Mouse (Mus musculus): ENCODE results near the gene Slit3. TPM values are rescaled to one million over a fixed set of nuclear protein-coding genes. Genes with fewer than 3 reads are reported as not detected.

Slit3 gene
- total RNA-seq, 4 experiments from 2014 or later: 40.6 to 73.5 (median 56.6) TPM

- peak; percentile 34 for DNase-seq
Observed at GRCm38 (mm10) chr11:35198537-35199088, 77.6 kb downstream of the Slit3 start.

- DNase-seq: no peak
Observed at GRCm38 (mm10) chr11:35202332-35202731, 81.3 kb downstream of the Slit3 start.

GRCm38 (mm10) chr11:35203673-35204072 lies 82.6 kb downstream of the Slit3 start:
- no peak for DNase-seq

- no peak for DNase-seq
Observed at GRCm38 (mm10) chr11:35204084-35204483, 83.1 kb downstream of the Slit3 start.

GRCm38 (mm10) chr11:35210728-35211682 lies 90.0 kb downstream of the Slit3 start:
- no peak for DNase-seq

- DNase-seq: no peak
Observed at GRCm38 (mm10) chr11:35224025-35224424, 103.0 kb downstream of the Slit3 start.

GRCm38 (mm10) chr11:35231361-35232090 lies 110.5 kb downstream of the Slit3 start:
- DNase-seq: peak; percentile 27

- DNase-seq: peak; percentile 17
Observed at GRCm38 (mm10) chr11:35232321-35232720, 111.3 kb downstream of the Slit3 start.

GRCm38 (mm10) chr11:35241379-35241778 lies 120.4 kb downstream of the Slit3 start:
- DNase-seq: no peak

- no peak for DNase-seq
Observed at GRCm38 (mm10) chr11:35243597-35243996, 122.6 kb downstream of the Slit3 start.

- DNase-seq: no peak
Observed at GRCm38 (mm10) chr11:35244526-35244925, 123.5 kb downstream of the Slit3 start.

- no peak for DNase-seq
Observed at GRCm38 (mm10) chr11:35246623-35247022, 125.6 kb downstream of the Slit3 start.

- no peak for DNase-seq
Observed at GRCm38 (mm10) chr11:35248088-35248487, 127.1 kb downstream of the Slit3 start.

- no peak for DNase-seq
Observed at GRCm38 (mm10) chr11:35250871-35251418, 129.9 kb downstream of the Slit3 start.

GRCm38 (mm10) chr11:35251910-35252309 lies 130.9 kb downstream of the Slit3 start:
- peak; percentile 26 for DNase-seq

GRCm38 (mm10) chr11:35257351-35257750 lies 136.3 kb downstream of the Slit3 start:
- DNase-seq: no peak

- DNase-seq: no peak
Observed at GRCm38 (mm10) chr11:35261562-35262087, 140.6 kb downstream of the Slit3 start.

GRCm38 (mm10) chr11:35262289-35262941 lies 141.4 kb downstream of the Slit3 start:
- DNase-seq: no peak

GRCm38 (mm10) chr11:35264749-35265148 lies 143.7 kb downstream of the Slit3 start:
- DNase-seq: no peak

GRCm38 (mm10) chr11:35270396-35270795 lies 149.4 kb downstream of the Slit3 start:
- no peak for DNase-seq

GRCm38 (mm10) chr11:35273416-35273815 lies 152.4 kb downstream of the Slit3 start:
- DNase-seq: no peak

GRCm38 (mm10) chr11:35274036-35274435 lies 153.0 kb downstream of the Slit3 start:
- DNase-seq: no peak
